Mouse (Mus musculus): ENCODE measurements at regions not wholly inside any gene's neighbourhood (a gene's known extent, or its start where the extent isn't known, plus 50 kb on each side); places are given as distances from the start of the nearest gene placed in this dataset.

DNA sequence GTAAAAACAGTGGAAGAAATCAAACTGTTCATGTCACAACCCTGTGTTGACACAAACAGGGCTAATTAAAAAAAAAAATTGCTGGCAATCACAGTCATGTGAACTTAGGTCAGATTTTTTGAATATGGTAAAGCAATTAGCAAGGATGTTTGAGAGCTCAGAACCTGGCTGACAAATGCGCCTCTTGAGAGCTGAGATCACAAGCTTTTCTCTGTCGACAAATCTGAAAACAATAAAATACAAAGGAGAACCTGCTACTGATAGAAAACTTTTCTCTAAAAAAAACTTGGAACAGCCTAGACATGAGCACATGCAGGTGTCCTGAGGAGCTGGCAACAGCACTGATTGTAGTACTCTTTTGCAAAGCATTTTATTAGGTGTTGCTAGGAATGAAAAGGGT is 583.6 kb downstream of the Ptprc start:
- no peak for TF ChIP-seq TBP (IDR thresholded peaks at IDR 0.05; ENCODE audit: low read depth, low read length)
- TF ChIP-seq POLR2A (IDR thresholded peaks at IDR 0.05; ENCODE audit: control insufficient read depth in 1 of 2, insufficient read depth in 1 of 2, low read depth in 1 of 2, low read length in 2 of 2, poor library complexity in 1 of 2): no peak

Measured in MEL (cell line).